In genomic region chr17:29878990-29879389, GRCm38 (mm10) we compare ENCODE assay signal across 15 mouse cellular contexts.
"Had no signal": no experiment of that assay in that cellular context is flagged by ENCODE, and none has a peak within 500 bp of the region (broad histone marks: within the 10 kb centered on the region; RNA-seq: fewer than 3 reads in every experiment).

No protein-coding gene starts in this region.

- DNase-seq: kidney, adult 9 months; kidney, postnatal 36 days; retina, postnatal 1 day; right cerebral cortex, postnatal 14 days; thymus, postnatal 36 days had no signal

- ATAC-seq: inflammation-experienced regulatory T-cells, adult 6 months; intestine, postnatal 0 days; midbrain, embryonic 15.5 days had no signal

- H3K27ac ChIP-seq: layer of hippocampus, adult 2 months; limb, embryonic 10.5 days; liver, embryonic 15.5 days; lung, embryonic 15.5 days; midbrain, embryonic 15.5 days; neural tube, embryonic 13.5 days had no signal

- H3K4me3 ChIP-seq: layer of hippocampus, adult 2 months; limb, embryonic 10.5 days; liver, embryonic 15.5 days; lung, embryonic 15.5 days; midbrain, embryonic 10.5 days; midbrain, embryonic 15.5 days; neural tube, embryonic 13.5 days had no signal

- H3K9me3 ChIP-seq: limb, embryonic 10.5 days; lung, embryonic 15.5 days; midbrain, embryonic 10.5 days; midbrain, embryonic 15.5 days; neural tube, embryonic 13.5 days had no signal

- H3K4me2 ChIP-seq: liver, embryonic 11.5 days; liver, embryonic 15.5 days; lung, embryonic 15.5 days; midbrain, embryonic 15.5 days; neural tube, embryonic 13.5 days had no signal

- H3K36me3 ChIP-seq: liver, embryonic 15.5 days; lung, embryonic 15.5 days; midbrain, embryonic 15.5 days; neural tube, embryonic 13.5 days had no signal

- H3K27me3 ChIP-seq: midbrain, embryonic 15.5 days had no signal

- H3K9ac ChIP-seq: liver, embryonic 15.5 days; lung, embryonic 15.5 days; midbrain, embryonic 15.5 days; neural tube, embryonic 13.5 days had no signal
